Mouse (Mus musculus): Measurements from ENCODE around the gene Parn. TPM values are rescaled to one million over a fixed set of nuclear protein-coding genes. Genes with fewer than 3 reads are reported as not detected.
A peak's percentile ranks its signal among the peaks of the same experiment; 100 is the strongest.

Gene Parn
- polyA plus RNA-seq, 1 experiment from 2014 or later = 40.8 TPM

DNA sequence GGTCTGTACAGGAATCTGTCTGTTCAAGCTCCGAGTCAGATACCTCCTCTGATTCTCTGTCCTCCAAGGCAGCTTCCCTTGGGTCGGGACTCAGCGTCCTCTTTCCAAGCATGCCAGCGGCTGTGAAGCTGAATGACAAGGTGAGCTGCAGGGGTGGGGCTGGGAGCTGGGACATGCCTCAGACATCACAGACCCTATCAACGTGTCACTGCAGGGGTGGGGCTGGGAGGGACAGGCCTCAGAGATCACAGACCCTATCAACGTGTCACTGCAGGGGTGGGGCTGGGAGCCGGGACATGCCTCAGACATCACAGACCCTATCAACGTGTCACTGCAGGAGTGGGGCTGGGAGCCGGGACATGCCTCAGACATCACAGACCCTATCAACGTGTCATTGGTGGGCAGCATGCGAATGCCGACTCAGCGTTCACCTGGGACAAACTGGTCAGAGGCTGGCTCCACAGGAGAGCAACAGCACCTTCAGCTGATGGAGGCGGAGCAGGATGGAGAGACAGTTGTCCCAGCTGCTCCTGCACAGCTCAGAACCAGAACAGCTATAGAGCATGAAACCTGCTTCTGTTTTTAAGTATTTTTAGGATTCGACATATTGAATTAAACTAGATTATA, 126.7 kb downstream of the Parn start:
- Histone ChIP-seq H3K9me3 (peaks cover 17% of the 10 kb centered on the region), H3K36me3 (peaks cover 23% of the 10 kb centered on the region), H3K9ac (no peak overlapping the region), H3K27ac (no peak overlapping the region), H3K4me3 (no peak overlapping the region), H3K27me3 (no peaks in the 10 kb centered on the region), H3K4me2 (replicated peaks) (no peak overlapping the region), H3K4me1 (0 out of 2 replicates have a peak, but pooled peaks cover 5% of the 10 kb centered on the region)
- no peak for ATAC-seq (ENCODE audit: low FRiP score, low read depth)
- 72% methylated on average over 15 of the region's 15 CpGs for WGBS

DNA sequence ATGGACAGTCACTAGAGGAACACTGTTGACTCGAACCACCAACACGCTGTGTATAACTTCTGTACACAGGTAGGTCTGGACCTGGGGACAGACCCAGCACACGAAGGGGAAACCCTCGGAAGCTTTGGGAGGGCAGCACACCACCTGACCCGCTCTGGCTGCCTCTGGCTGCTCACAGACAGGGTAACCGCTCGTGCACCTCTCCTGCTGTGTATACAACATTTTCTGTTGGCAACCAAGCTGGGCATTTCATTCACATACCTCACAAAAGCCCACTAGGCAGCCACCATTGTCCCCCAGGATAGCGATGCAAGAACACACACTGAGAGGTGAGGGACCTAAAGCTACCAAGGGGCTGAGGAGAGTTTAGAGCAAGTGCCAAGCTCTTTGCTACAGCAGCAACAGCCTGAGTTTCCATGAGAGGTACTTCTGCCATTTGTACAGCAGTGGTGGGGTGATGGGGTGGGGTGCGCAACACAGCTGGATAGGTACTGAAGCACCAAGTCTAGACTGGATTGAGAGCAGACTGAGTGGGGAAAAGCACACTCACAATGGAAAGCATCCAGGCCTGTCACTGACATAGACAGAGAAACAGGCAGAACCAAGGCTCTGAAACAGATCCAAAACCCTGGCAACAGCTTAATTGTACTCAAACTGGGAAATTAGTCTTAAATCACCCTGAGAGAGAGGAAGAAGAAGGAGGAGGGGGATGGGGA, 128.9 kb downstream of the Parn start:
- Histone ChIP-seq H3K4me2 (replicated peaks) (no peak overlapping the region), H3K9me3 (no peaks in the 10 kb centered on the region), H3K27ac (no peak overlapping the region), H3K9ac (no peak overlapping the region), H3K4me1 (0 out of 2 replicates have a peak, but pooled peaks cover 5% of the 10 kb centered on the region), H3K36me3 (peaks cover 6% of the 10 kb centered on the region; the same call in 1 of the 2 replicates), H3K27me3 (no peaks in the 10 kb centered on the region), H3K4me3 (no peak overlapping the region)
- WGBS = 81% methylated on average over 9 of the region's 9 CpGs
- no peak for ATAC-seq (ENCODE audit: low FRiP score, low read depth)

DNA sequence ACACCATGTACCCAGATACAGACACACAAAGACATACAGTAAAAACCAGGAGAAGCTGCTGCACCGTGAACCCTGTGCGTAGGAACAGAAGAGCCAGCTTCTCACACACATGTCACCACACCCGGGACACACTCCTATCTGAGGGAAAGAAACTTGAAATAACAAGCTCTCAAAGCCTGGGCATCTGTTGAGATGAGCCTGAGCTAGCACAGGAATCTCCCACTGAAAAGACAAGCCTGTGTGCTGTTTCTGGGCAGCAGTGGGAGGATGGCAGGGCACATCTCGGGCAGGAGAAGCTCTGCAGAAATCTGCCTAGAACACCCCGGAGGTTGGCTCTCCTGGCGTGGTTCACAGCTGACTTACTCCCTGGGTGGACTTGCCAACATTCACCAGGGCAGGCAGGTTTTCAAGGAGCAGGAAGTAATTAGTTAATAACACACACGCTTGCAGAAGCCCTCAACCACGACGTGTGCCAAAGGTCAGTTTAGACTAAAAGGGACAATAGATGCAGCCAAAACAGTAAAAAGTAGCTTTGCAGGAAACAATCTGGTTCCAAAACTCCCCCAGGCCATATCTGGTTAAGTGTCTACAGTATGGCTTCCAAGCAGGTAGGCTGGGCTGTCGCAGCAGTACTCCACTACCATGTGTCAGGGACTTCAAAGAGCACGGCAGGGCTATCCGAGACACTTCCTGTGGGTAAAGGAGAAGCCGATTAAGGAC, 129.6 kb downstream of the Parn start:
- Histone ChIP-seq H3K27ac (no peak overlapping the region), H3K4me3 (no peak overlapping the region), H3K4me2 (replicated peaks) (no peak overlapping the region), H3K9ac (no peak overlapping the region), H3K4me1 (0 out of 2 replicates have a peak, but pooled peaks cover 5% of the 10 kb centered on the region), H3K27me3 (no peaks in the 10 kb centered on the region), H3K9me3 (no peaks in the 10 kb centered on the region), H3K36me3 (peaks cover 6% of the 10 kb centered on the region; the same call in 1 of the 2 replicates)
- ATAC-seq (ENCODE audit: low FRiP score, low read depth) = no peak
- WGBS = 55% methylated on average over 13 of the region's 13 CpGs

DNA sequence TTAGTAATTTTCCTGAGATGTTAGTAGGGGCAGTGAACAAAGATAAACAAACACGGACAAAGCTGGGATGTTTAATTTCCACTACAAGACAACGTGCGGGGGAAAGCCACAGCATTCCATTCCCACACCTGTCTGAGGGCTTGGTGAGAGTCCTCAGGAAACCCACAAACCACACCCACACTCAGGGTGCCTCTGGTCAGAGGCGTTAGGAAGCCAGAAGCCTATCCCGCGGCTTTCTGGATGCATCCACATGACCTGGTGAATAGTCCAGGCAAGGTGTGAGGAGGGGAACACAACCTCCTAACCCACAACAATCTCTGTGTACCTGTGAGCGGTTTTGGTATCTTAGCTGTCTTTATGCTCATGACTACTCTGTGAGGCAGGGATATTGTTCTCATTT, 131.6 kb downstream of the Parn start:
- ATAC-seq (ENCODE audit: low FRiP score, low read depth) = no peak
- Histone ChIP-seq H3K27ac (no peak overlapping the region), H3K4me2 (replicated peaks) (no peak overlapping the region), H3K4me1 (0 out of 2 replicates have a peak, but pooled peaks cover 5% of the 10 kb centered on the region), H3K36me3 (peaks cover 6% of the 10 kb centered on the region; the same call in 1 of the 2 replicates), H3K9ac (no peak overlapping the region), H3K4me3 (no peak overlapping the region), H3K9me3 (no peaks in the 10 kb centered on the region), H3K27me3 (no peaks in the 10 kb centered on the region)
- WGBS = 84% methylated on average over 7 of the region's 7 CpGs

DNA sequence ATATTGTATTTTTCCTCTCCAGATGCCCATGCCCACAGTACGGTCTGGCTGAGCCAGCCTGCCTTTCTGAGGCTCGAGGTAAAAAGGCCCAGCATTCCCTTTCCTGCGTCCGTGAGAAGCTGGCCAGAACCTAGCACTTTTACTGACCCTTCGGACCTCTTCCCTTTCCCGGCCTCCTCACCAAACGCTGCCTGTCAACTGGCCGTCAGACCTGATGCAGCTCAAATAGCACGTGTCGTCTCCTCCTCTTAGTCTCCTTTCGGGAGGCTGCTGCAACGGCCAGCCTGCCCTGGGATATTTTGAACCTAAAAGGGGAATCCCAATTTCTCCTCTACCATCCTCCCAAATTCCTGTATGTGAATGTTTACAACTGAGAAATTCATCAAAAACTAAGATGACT, 132.1 kb downstream of the Parn start:
- peaks cover 6% of the 10 kb centered on the region; the same call in 1 of the 2 replicates for H3K36me3 ChIP-seq
- ATAC-seq (ENCODE audit: low FRiP score, low read depth) = no peak
- H3K4me1 ChIP-seq = 0 out of 2 replicates have a peak, but pooled peaks cover 5% of the 10 kb centered on the region
- H3K4me3 ChIP-seq = no peak overlapping the region
- H3K4me2 ChIP-seq (replicated peaks) = no peak overlapping the region
- 82% methylated on average over 12 of the region's 12 CpGs for WGBS
- no peak overlapping the region for H3K27ac ChIP-seq
- no peaks in the 10 kb centered on the region for H3K27me3 ChIP-seq
- no peaks in the 10 kb centered on the region for H3K9me3 ChIP-seq
- H3K9ac ChIP-seq = no peak overlapping the region

DNA sequence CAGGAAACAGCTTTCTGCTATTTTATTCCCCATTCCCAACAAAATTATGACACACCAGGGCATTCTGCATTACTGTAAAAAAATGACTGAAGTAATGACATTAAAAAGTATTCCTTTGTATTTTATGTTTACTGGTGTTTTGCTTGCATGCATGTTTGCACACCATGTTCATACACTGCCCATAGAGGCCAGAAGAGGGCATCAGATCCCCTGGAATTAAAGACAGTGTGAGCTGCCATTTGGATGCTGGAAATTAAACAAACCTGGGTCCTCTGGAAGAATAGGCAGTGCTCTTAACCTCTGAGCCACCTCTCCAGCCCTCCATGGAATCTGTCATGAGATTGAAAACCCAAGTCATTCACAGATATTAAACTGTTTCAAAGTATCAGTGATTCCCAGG, 135.1 kb downstream of the Parn start:
- H3K4me3 ChIP-seq = no peak overlapping the region
- no peaks in the 10 kb centered on the region for H3K4me1 ChIP-seq
- peaks cover 6% of the 10 kb centered on the region; the same call in 1 of the 2 replicates for H3K36me3 ChIP-seq
- ATAC-seq (ENCODE audit: low FRiP score, low read depth) = no peak; the same call in 1 of the 2 replicates
- no peaks in the 10 kb centered on the region for H3K9me3 ChIP-seq
- H3K9ac ChIP-seq = no peak overlapping the region
- H3K27me3 ChIP-seq = no peaks in the 10 kb centered on the region
- no peak overlapping the region for H3K27ac ChIP-seq
- H3K4me2 ChIP-seq (replicated peaks) = no peak overlapping the region

DNA sequence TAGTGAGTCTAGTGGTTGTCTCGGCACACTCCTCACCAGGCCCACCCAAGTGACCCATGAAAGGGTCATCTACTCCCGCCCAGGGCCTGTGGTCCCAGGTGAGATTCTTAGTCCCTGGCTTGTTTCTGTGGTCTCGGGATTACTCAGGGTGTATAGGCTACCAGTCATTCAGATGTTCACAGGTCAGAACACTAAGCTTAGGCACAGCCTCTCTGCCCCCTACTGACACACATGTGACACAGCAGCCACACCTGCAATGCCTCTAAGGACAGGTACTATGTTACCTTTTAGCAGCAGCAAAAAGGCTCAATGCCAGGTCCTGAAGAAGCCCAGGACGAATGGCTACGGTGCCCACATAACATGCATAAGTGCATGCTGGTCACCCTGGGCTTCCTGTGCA, 136.7 kb downstream of the Parn start:
- Histone ChIP-seq H3K4me2 (replicated peaks) (no peak overlapping the region), H3K4me3 (no peak overlapping the region), H3K9me3 (no peaks in the 10 kb centered on the region), H3K27ac (no peak overlapping the region), H3K27me3 (no peaks in the 10 kb centered on the region), H3K9ac (no peak overlapping the region), H3K4me1 (no peaks in the 10 kb centered on the region), H3K36me3 (no peaks in the 10 kb centered on the region)
- no peak for ATAC-seq (ENCODE audit: low FRiP score, low read depth)
- WGBS = 88% methylated on average over 5 of the region's 5 CpGs

- Histone ChIP-seq H3K27me3 (no peaks in the 10 kb centered on the region), H3K4me1 (no peaks in the 10 kb centered on the region), H3K4me3 (no peak overlapping the region), H3K4me2 (replicated peaks) (no peak overlapping the region), H3K36me3 (no peaks in the 10 kb centered on the region), H3K9ac (no peak overlapping the region), H3K9me3 (no peaks in the 10 kb centered on the region), H3K27ac (no peak overlapping the region)
- ATAC-seq (ENCODE audit: low FRiP score, low read depth) = no peak
- WGBS = 68% methylated on average over 6 of the region's 6 CpGs
These were observed 146.6 kb downstream of the Parn start for GRCm38 (mm10) chr16:13521359-13521758.

DNA sequence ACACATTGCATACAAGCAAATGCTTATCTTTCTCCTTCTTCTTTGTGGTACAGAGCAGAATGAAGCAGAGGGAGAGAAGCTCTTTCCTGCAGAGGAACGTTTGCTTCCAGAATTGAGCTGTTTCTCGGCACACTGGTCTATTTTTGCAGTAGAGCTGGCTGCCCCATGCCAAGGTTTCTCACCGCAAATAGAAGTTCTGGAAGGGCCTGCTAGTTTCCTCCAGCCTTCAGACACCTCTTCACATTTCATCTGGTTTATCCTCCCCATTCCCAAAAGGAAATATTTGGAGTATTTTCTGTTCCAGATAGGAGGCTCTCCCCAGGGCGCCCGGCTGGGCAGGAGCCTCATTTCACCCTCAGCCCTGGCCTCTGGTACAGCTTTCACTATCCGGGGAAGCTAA, 147.7 kb downstream of the Parn start:
- Histone ChIP-seq H3K36me3 (no peaks in the 10 kb centered on the region), H3K27ac (no peak overlapping the region), H3K27me3 (no peaks in the 10 kb centered on the region), H3K4me2 (replicated peaks) (no peak overlapping the region), H3K4me1 (no peaks in the 10 kb centered on the region), H3K9me3 (no peaks in the 10 kb centered on the region), H3K9ac (no peak overlapping the region), H3K4me3 (no peak overlapping the region)
- 91% methylated on average over 6 of the region's 6 CpGs for WGBS
- no peak for ATAC-seq (ENCODE audit: low FRiP score, low read depth)

DNA sequence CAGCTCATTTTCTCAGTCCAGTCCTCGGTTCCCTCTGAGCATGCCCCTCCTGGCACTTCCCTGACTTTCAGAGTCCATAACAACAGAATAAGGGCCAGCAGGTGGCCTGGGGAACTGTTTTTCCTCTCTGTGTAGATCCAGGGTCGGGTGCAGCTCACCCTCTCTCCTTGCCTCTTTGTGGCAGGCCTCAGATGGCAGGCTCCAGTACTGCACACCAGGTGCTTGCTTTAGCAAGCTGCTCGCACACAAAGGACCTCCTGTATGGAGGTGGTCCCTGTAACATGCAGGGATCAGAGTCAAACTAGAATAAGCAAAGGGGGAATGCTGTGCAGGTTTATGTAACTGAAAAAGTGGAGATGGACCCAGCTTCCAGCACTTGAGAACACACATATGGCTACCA, 151.8 kb downstream of the Parn start:
- H3K9me3 ChIP-seq = no peaks in the 10 kb centered on the region
- no peak overlapping the region for H3K4me2 ChIP-seq (replicated peaks)
- no peak overlapping the region for H3K27ac ChIP-seq
- no peaks in the 10 kb centered on the region for H3K27me3 ChIP-seq
- no peaks in the 10 kb centered on the region for H3K4me1 ChIP-seq
- no peak overlapping the region for H3K4me3 ChIP-seq
- no peak overlapping the region for H3K9ac ChIP-seq
- H3K36me3 ChIP-seq = no peaks in the 10 kb centered on the region
- ATAC-seq (ENCODE audit: low FRiP score, low read depth) = peak; percentile 64
- 53% methylated on average over 3 of the region's 3 CpGs for WGBS

DNA sequence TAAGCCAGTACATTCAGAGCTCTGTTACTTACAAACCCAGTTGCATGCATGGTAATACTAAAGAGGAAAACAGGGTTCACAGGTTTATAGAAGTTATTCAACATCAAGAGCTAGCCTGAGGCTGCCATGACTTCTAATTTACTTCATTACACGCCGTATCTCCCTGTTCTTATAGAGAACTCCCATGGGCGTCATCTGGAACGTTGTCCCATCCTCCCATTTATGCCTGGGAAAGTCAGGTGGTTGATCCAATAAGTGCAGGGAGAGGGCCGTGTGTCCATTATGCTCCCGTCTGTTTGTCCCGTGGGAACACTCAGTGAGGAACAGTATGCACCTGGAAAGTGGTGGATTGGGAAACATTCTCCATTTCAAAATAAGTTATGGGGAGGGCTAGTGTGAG, 152.4 kb downstream of the Parn start:
- Histone ChIP-seq H3K4me2 (replicated peaks) (no peak overlapping the region), H3K27me3 (no peaks in the 10 kb centered on the region), H3K9me3 (no peaks in the 10 kb centered on the region), H3K9ac (no peak overlapping the region), H3K4me1 (no peaks in the 10 kb centered on the region), H3K4me3 (no peak overlapping the region), H3K36me3 (no peaks in the 10 kb centered on the region), H3K27ac (no peak overlapping the region)
- no peak for ATAC-seq (ENCODE audit: low FRiP score, low read depth)
- 83% methylated on average over 7 of the region's 7 CpGs for WGBS

- H3K4me2 ChIP-seq (replicated peaks) = no peak overlapping the region
- H3K27me3 ChIP-seq = no peaks in the 10 kb centered on the region; the same call in 1 of the 2 replicates
- H3K36me3 ChIP-seq = no peaks in the 10 kb centered on the region
- H3K9me3 ChIP-seq = no peaks in the 10 kb centered on the region
- no peak overlapping the region for H3K9ac ChIP-seq
- WGBS = 78% methylated on average over 5 of the region's 5 CpGs
- H3K4me3 ChIP-seq = no peak overlapping the region
- H3K4me1 ChIP-seq = no peaks in the 10 kb centered on the region
- no peak overlapping the region for H3K27ac ChIP-seq
- no peak for ATAC-seq (ENCODE audit: low FRiP score, low read depth)
These were observed 162.9 kb downstream of the Parn start for GRCm38 (mm10) chr16:13505055-13505454.

Data from limb, embryonic 13.5 days (tissue).